Mouse (Mus musculus) lung, postnatal 0 days (tissue): ENCODE results near the gene Nfkb2. TPM values are rescaled to one million over a fixed set of nuclear protein-coding genes. Genes with fewer than 3 reads are reported as not detected.

ENCODE experiments used
- ATAC-seq: fragments of 200-750 bp; cut with Nextera tagmentation; 2 replicates; pipeline ENCODE4 v1.8.0; 2017; ENCODE audit warnings: moderate library complexity
- DNase-seq: peaks from one replicate; pipeline ENCODE4 v3.0.0-alpha.2; 2016; ENCODE audit warnings: low spot score
- H3K27ac ChIP-seq: fragments of 300-500 bp; sonication (generic); 2 replicates; pipeline ENCODE4 v1.5.1; 2014; ENCODE audit warnings: antibody characterized with exemption, mild to moderate bottlenecking, low read length, mixed read lengths
- H3K27me3 ChIP-seq: fragments of 300-500 bp; sonication (generic); replicated peaks from 2 replicates; pipeline ENCODE4 v1.6.1; 2014; ENCODE audit warnings: low read length, mixed read lengths; ENCODE audit not compliant: insufficient read depth
- H3K36me3 ChIP-seq: fragments of 300-500 bp; sonication (generic); 2 replicates; pipeline ENCODE4 v1.6.1; 2014; ENCODE audit warnings: low read length, mixed read lengths; ENCODE audit not compliant: insufficient read depth
- H3K4me1 ChIP-seq: fragments of 300-500 bp; sonication (generic); 2 replicates; pipeline ENCODE4 v1.6.1; 2014; ENCODE audit warnings: antibody characterized with exemption, low read depth, low read length, mixed read lengths; ENCODE audit not compliant: insufficient read depth
- H3K4me2 ChIP-seq: fragments of 300-500 bp; sonication (generic); replicated peaks from 2 replicates; pipeline ENCODE4 v1.6.1; 2014; ENCODE audit warnings: low read depth, mild to moderate bottlenecking, low read length, moderate library complexity, mixed read lengths
- H3K4me3 ChIP-seq: fragments of 300-500 bp; sonication (generic); 2 replicates; pipeline ENCODE4 v1.5.1; 2014; ENCODE audit warnings: low read depth, low read length
- H3K9ac ChIP-seq: fragments of 300-500 bp; sonication (generic); replicated peaks from 2 replicates; pipeline ENCODE4 v1.6.1; 2014; ENCODE audit warnings: low read depth, mild to moderate bottlenecking
- H3K9me3 ChIP-seq: fragments of 300-500 bp; sonication (generic); 2 replicates; pipeline ENCODE4 v1.6.1; 2016; ENCODE audit warnings: low read length, mixed read lengths
- CTCF ChIP-seq: IDR thresholded peaks from 2 replicates; pipeline ENCODE4 v1.5.1; 2016; ENCODE audit warnings: antibody characterized with exemption, mild to moderate bottlenecking
- EP300 ChIP-seq: IDR thresholded peaks from 2 replicates; pipeline ENCODE4 v1.6.1; 2016; ENCODE audit warnings: antibody characterized with exemption, mild to moderate bottlenecking, control low read depth
- WGBS: fragments of 180-500 bp; shearing (Covaris S2); extraction: QIAGEN DNeasy Blood & Tissue Kit; methylation state at CpG from one replicate; pipeline ENCODE4 v1.1.7; 2014; 5-methylcytosine and 5-hydroxymethylcytosine counted together
- polyA plus RNA-seq: library from polyadenylated mRNA; unstranded; fragments of >200 nt; fragmentation: Nextera tagmentation; extraction: Ambion mirVana; gene quantifications from 2 replicates; pipeline ENCODE4 v1.2.1, GENCODE M21; 2015

Nfkb2 gene
- polyA plus RNA-seq, 1 experiment from 2014 or later, result 12.5 TPM

DNA sequence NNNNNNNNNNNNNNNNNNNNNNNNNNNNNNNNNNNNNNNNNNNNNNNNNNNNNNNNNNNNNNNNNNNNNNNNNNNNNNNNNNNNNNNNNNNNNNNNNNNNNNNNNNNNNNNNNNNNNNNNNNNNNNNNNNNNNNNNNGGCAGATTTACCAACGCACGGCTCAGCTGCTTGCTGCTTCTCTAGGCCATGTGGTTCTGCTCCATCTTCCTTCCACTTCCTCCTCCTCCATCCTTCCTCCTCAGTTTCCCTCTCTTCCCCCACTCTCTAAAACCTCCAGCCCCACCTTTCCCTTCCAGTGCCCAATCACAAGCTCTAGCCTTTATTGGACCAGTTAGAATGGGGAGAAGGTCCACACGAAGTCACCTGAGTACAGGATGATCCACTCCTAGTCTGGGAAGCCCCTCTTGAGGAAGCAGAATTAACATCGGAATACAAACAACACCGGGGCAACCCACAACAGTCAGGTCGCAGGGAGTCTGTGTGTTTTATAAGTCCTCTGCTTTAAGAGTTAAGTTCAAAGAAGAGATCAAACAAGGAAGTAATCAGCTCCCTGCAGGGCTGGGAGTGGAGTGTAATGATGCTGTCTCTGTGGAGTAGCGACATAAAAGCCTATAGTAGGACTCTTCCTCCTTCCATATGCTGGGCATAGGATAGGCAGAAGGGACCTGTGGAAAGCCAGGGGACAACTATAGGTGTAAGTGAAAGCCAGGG, 40.7 kb downstream of the Nfkb2 start:
- ATAC-seq, result no peak
- TF ChIP-seq EP300 (no peak), CTCF (no peak)
- H3K27me3 ChIP-seq, result no peaks in the 10 kb centered on the region

DNA sequence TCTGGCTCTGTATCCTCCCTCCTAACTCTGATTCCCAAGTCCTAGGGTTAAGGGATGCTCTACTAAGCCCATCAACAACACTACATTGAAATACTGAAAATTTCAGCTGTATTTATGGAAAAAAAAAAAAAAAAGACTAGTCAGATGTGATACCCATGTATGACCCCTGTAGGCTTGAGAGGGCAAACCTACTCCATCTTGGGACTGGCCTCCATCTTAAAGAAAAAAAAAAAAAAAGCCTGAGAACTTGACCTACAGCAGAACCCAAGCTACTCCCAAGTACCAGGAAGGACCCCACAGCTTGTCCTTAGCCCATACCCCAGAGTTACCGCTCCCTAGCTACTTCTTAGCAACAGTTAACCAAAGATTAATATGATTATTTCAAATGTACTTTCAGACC, 43.0 kb downstream of the Nfkb2 start:
- no peak for DNase-seq
- no peak overlapping the region for H3K4me2 ChIP-seq
- H3K4me3 ChIP-seq, result no peak overlapping the region
- TF ChIP-seq CTCF (no peak), EP300 (no peak)
- 100% methylated on average over 1 of the region's 1 CpGs for WGBS
- H3K4me1 ChIP-seq, result no peaks in the 10 kb centered on the region; the same call in 1 of the 2 replicates
- H3K9ac ChIP-seq, result no peak overlapping the region
- no peaks in the 10 kb centered on the region for H3K27me3 ChIP-seq
- ATAC-seq, result no peak
- H3K36me3 ChIP-seq, result no peaks in the 10 kb centered on the region
- no peaks in the 10 kb centered on the region for H3K9me3 ChIP-seq
- H3K27ac ChIP-seq, result no peak overlapping the region

More for the DNA sequence above, 40.7 kb downstream of the Nfkb2 start:
- Histone ChIP-seq H3K36me3 (no peaks in the 10 kb centered on the region), H3K4me2 (no peak overlapping the region), H3K27ac (no peak overlapping the region), H3K9ac (no peak overlapping the region), H3K4me3 (no peak overlapping the region), H3K4me1 (no peaks in the 10 kb centered on the region; the same call in 1 of the 2 replicates), H3K9me3 (no peaks in the 10 kb centered on the region)
- no peak for DNase-seq
- WGBS, result 27% methylated on average over 7 of the region's 7 CpGs

- ATAC-seq, result peak; percentile 9; the same call in 1 of the 2 replicates
- 26% methylated on average over 14 of the region's 14 CpGs for WGBS
- DNase-seq, result peak; percentile 49
Measured at GRCm38 (mm10) chr19:46347936-46348668, 44.0 kb downstream of the Nfkb2 start.

DNA sequence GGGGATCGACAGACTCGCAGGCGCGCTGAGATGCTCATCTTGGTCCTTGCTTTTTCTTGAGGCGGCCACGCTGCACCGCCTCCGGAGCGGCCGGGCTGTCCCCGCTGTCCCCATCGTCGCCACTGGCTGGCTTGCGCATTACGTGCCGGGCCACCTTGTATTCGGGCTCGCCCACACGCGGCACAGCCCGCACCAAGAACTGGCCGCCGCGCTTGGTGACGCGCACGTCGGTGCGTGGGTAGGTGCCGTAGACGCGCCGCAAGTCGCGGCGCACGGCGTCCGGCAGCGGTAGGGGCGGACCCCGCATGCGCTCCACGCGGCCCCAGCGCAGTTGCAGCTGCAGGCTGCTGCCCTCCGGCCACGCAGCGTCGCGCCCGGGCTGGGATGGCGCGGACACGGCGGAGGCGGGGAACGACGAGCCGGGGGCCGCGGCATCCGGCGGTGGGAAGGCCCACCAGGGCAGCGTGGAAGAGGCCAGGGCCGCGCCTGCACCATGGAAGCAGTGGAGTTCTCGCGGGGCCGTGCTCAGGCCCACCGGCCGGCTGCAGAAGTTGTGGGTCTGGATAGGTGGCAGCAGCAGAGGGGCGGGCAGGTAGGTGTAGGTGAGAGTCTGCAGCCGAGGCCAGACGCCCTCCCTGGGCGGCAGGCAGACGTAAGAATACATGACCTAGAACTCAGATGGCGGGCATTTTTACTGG, 44.8 kb downstream of the Nfkb2 start:
- Histone ChIP-seq H3K4me2 (peak overlapping the region; percentile 93), H3K9ac (peak overlapping the region; percentile 41), H3K4me3 (peak overlapping the region; percentile 60), H3K27me3 (no peaks in the 10 kb centered on the region), H3K4me1 (no peaks in the 10 kb centered on the region; the same call in 1 of the 2 replicates), H3K9me3 (no peaks in the 10 kb centered on the region), H3K27ac (peak overlapping the region; percentile 71), H3K36me3 (no peaks in the 10 kb centered on the region)
- peak; percentile 89 for ATAC-seq
- TF ChIP-seq EP300, result no peak
- TF ChIP-seq CTCF, result no peak
- DNase-seq, result peak; percentile 81
- WGBS, result under 1% methylated on average over 44 of the region's 78 CpGs

More at GRCm38 (mm10) chr19:46347936-46348668, 44.0 kb downstream of the Nfkb2 start:
- peak overlapping the region; percentile 60 for H3K4me3 ChIP-seq
- H3K27ac ChIP-seq, result peak overlapping the region; percentile 71
- H3K27me3 ChIP-seq, result no peaks in the 10 kb centered on the region
- peak overlapping the region; percentile 93 for H3K4me2 ChIP-seq
- no peaks in the 10 kb centered on the region for H3K9me3 ChIP-seq
- peak overlapping the region; percentile 41 for H3K9ac ChIP-seq
- TF ChIP-seq CTCF (no peak), EP300 (no peak)
- no peaks in the 10 kb centered on the region for H3K36me3 ChIP-seq
- no peaks in the 10 kb centered on the region; the same call in 1 of the 2 replicates for H3K4me1 ChIP-seq

GRCm38 (mm10) chr19:46349550-46349949, 45.4 kb downstream of the Nfkb2 start:
- TF ChIP-seq EP300 (no peak), CTCF (no peak)
- H3K27me3 ChIP-seq, result no peaks in the 10 kb centered on the region
- H3K9ac ChIP-seq, result no peak overlapping the region
- 23% methylated on average over 6 of the region's 6 CpGs for WGBS
- no peaks in the 10 kb centered on the region for H3K9me3 ChIP-seq
- DNase-seq (no peak), ATAC-seq (no peak)
- H3K4me1 ChIP-seq, result no peaks in the 10 kb centered on the region; the same call in 1 of the 2 replicates
- H3K27ac ChIP-seq, result no peak overlapping the region
- H3K4me2 ChIP-seq, result peak overlapping the region; percentile 93
- H3K36me3 ChIP-seq, result no peaks in the 10 kb centered on the region
- peak overlapping the region; percentile 60 for H3K4me3 ChIP-seq
